Mouse (Mus musculus): ENCODE results near the gene Lpar1. TPM values are rescaled to one million over a fixed set of nuclear protein-coding genes. Genes with fewer than 3 reads are reported as not detected.
"Not testable (repeated sequence)": the region's sequence is repeated elsewhere in the genome, so short reads cannot be mapped to it uniquely, and the experiment has no call there.

The Lpar1 gene
- polyA plus RNA-seq, 1 experiment from 2014 or later = 13.9 TPM

GRCm38 (mm10) chr4:58545888-58546432 is 7.7 kb downstream of the Lpar1 start:
- Histone ChIP-seq H3K36me3 (ENCODE audit: control insufficient read depth, insufficient read depth, low read length) (no peaks in the 10 kb centered on the region), H3K9ac (ENCODE audit: low read length) (no peak overlapping the region), H3K27ac (replicated peaks in 1 of 2; ENCODE audit: control insufficient read depth in 1 of 2, insufficient read depth in 1 of 2, low read depth in 2 of 2, low read length in 2 of 2) (peak overlapping the region in 1 of 2 experiments; percentile 57; a peak in 2 of 4 replicates), H3K4me2 (ENCODE audit: low read length) (no peak overlapping the region), H3K27me3 (ENCODE audit: control insufficient read depth, insufficient read depth, low read length) (no peaks in the 10 kb centered on the region), H3K4me3 (ENCODE audit: control insufficient read depth in 1 of 2, insufficient read depth in 1 of 2, low read depth in 1 of 2, low read length in 2 of 2) (no peak overlapping the region), H3K4me1 (ENCODE audit: control insufficient read depth in 2 of 2, insufficient read depth in 2 of 2, low read length in 2 of 2) (peaks cover 16 to 24% of the 10 kb centered on the region in 2 experiments), H3K9me3 (ENCODE audit: control insufficient read depth, low read length) (no peaks in the 10 kb centered on the region)
- 15% methylated on average over 9 of the region's 9 CpGs for WGBS
- ATAC-seq (ENCODE audit: insufficient number of reproducible peaks, insufficient read depth, low FRiP score, low read depth) = no peak

DNA sequence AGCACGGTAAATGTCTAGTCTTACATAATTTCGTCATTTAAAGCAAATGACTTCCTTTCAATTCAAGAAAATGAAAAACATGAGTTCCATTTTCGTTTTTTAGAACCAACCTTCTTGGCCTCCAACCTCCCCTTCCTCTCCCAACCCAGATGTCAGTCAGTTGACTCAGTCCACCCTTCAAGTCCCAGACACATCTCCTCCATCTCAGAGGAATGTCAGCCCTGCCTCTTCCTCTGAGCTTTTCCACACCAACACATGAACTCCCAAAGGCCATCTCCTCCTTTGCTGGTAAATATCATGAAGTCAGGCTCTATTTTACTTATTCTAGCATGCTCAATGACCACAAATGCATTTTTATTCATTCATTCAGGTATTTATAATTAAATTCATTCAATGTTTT is 10.5 kb downstream of the Lpar1 start:
- Histone ChIP-seq H3K27me3 (ENCODE audit: control insufficient read depth, insufficient read depth, low read length) (no peaks in the 10 kb centered on the region), H3K4me3 (ENCODE audit: control insufficient read depth in 1 of 2, insufficient read depth in 1 of 2, low read depth in 1 of 2, low read length in 2 of 2) (no peak overlapping the region), H3K36me3 (ENCODE audit: control insufficient read depth, insufficient read depth, low read length) (no peaks in the 10 kb centered on the region), H3K9ac (ENCODE audit: low read length) (no peak overlapping the region), H3K9me3 (ENCODE audit: control insufficient read depth, low read length) (no peaks in the 10 kb centered on the region), H3K4me1 (ENCODE audit: control insufficient read depth in 2 of 2, insufficient read depth in 2 of 2, low read length in 2 of 2) (peaks cover 16 to 24% of the 10 kb centered on the region in 2 experiments), H3K4me2 (ENCODE audit: low read length) (no peak overlapping the region), H3K27ac (replicated peaks in 1 of 2; ENCODE audit: control insufficient read depth in 1 of 2, insufficient read depth in 1 of 2, low read depth in 2 of 2, low read length in 2 of 2) (no peak overlapping the region)
- 91% methylated on average over 3 of the region's 3 CpGs for WGBS
- ATAC-seq (ENCODE audit: insufficient number of reproducible peaks, insufficient read depth, low FRiP score, low read depth) = no peak

DNA sequence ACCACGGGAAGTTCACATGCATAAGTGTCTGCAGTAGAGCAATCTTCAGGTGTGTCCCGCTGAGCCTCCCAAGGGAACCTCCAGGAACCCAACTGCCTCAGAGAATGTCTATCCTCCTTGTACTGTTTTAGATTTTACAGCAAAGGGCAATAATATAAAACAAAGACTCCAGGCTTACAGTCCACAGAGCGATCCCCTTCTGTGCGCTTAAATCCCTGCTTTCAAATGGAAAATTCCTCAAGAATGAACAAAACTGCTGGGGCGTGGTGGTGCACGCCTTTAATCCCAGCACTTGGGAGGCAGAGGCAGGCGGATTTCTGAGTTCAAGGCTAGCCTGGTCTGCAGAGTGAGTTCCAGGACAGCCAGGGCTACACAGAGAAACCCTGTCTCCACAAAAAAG is 11.0 kb downstream of the Lpar1 start:
- H3K27ac ChIP-seq (replicated peaks in 1 of 2; ENCODE audit: control insufficient read depth in 1 of 2, insufficient read depth in 1 of 2, low read depth in 2 of 2, low read length in 2 of 2); H3K9ac ChIP-seq (ENCODE audit: low read length); H3K36me3 ChIP-seq (ENCODE audit: control insufficient read depth, insufficient read depth, low read length); H3K9me3 ChIP-seq (ENCODE audit: control insufficient read depth, low read length); H3K4me3 ChIP-seq (ENCODE audit: control insufficient read depth in 1 of 2, insufficient read depth in 1 of 2, low read depth in 1 of 2, low read length in 2 of 2); H3K4me2 ChIP-seq (ENCODE audit: low read length); H3K27me3 ChIP-seq (ENCODE audit: control insufficient read depth, insufficient read depth, low read length); ATAC-seq (ENCODE audit: insufficient number of reproducible peaks, insufficient read depth, low FRiP score, low read depth): not testable (repeated sequence)
- 90% methylated on average over 7 of the region's 7 CpGs for WGBS
- peaks cover 13 to 23% of the 10 kb centered on the region in 2 experiments for H3K4me1 ChIP-seq (ENCODE audit: control insufficient read depth in 2 of 2, insufficient read depth in 2 of 2, low read length in 2 of 2)

GRCm38 (mm10) chr4:58540841-58541240 is 12.9 kb downstream of the Lpar1 start:
- no peak overlapping the region for H3K4me2 ChIP-seq (ENCODE audit: low read length)
- ATAC-seq (ENCODE audit: insufficient number of reproducible peaks, insufficient read depth, low FRiP score, low read depth) = no peak
- 91% methylated on average over 3 of the region's 3 CpGs for WGBS
- H3K4me3 ChIP-seq (ENCODE audit: control insufficient read depth in 1 of 2, insufficient read depth in 1 of 2, low read depth in 1 of 2, low read length in 2 of 2) = no peak overlapping the region
- H3K36me3 ChIP-seq (ENCODE audit: control insufficient read depth, insufficient read depth, low read length) = no peaks in the 10 kb centered on the region
- H3K9ac ChIP-seq (ENCODE audit: low read length) = no peak overlapping the region
- H3K27ac ChIP-seq (replicated peaks in 1 of 2; ENCODE audit: control insufficient read depth in 1 of 2, insufficient read depth in 1 of 2, low read depth in 2 of 2, low read length in 2 of 2) = no peak overlapping the region
- H3K4me1 ChIP-seq (ENCODE audit: control insufficient read depth in 2 of 2, insufficient read depth in 2 of 2, low read length in 2 of 2) = peaks cover 3 to 6% of the 10 kb centered on the region in 2 experiments
- no peaks in the 10 kb centered on the region for H3K27me3 ChIP-seq (ENCODE audit: control insufficient read depth, insufficient read depth, low read length)
- no peaks in the 10 kb centered on the region for H3K9me3 ChIP-seq (ENCODE audit: control insufficient read depth, low read length)

DNA sequence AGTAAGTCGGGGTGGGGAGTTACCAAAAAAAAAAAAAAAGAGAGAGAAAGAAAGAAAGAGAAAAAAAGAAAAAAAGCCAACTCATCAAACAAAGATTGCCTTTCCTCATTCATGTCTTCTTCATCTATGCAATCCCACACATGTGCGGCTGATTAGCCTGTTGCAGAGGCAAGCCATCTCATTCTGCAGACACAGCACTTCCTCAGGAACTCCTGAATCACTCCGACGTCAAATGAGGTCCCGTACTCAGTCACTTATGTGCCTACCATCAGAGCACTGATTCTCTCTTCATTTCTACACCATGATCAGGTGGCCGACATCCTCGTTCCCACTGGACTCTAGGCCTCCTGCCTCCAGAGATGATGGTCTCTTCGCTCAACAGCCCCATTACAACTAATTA is 13.3 kb downstream of the Lpar1 start:
- Histone ChIP-seq H3K4me3 (ENCODE audit: control insufficient read depth in 1 of 2, insufficient read depth in 1 of 2, low read depth in 1 of 2, low read length in 2 of 2) (no peak overlapping the region), H3K4me2 (ENCODE audit: low read length) (no peak overlapping the region), H3K27me3 (ENCODE audit: control insufficient read depth, insufficient read depth, low read length) (no peaks in the 10 kb centered on the region), H3K9me3 (ENCODE audit: control insufficient read depth, low read length) (no peaks in the 10 kb centered on the region), H3K9ac (ENCODE audit: low read length) (no peak overlapping the region), H3K36me3 (ENCODE audit: control insufficient read depth, insufficient read depth, low read length) (no peaks in the 10 kb centered on the region), H3K27ac (replicated peaks in 1 of 2; ENCODE audit: control insufficient read depth in 1 of 2, insufficient read depth in 1 of 2, low read depth in 2 of 2, low read length in 2 of 2) (no peak overlapping the region), H3K4me1 (ENCODE audit: control insufficient read depth in 2 of 2, insufficient read depth in 2 of 2, low read length in 2 of 2) (peaks cover under 1 to 2% of the 10 kb centered on the region in 2 experiments; a peak in 3 of 4 replicates)
- ATAC-seq (ENCODE audit: insufficient number of reproducible peaks, insufficient read depth, low FRiP score, low read depth) = no peak
- 80% methylated on average over 8 of the region's 8 CpGs for WGBS

- no peak for ATAC-seq (ENCODE audit: insufficient number of reproducible peaks, insufficient read depth, low FRiP score, low read depth)
- Histone ChIP-seq H3K9ac (ENCODE audit: low read length) (no peak overlapping the region), H3K4me2 (ENCODE audit: low read length) (no peak overlapping the region), H3K4me3 (ENCODE audit: control insufficient read depth in 1 of 2, insufficient read depth in 1 of 2, low read depth in 1 of 2, low read length in 2 of 2) (no peak overlapping the region), H3K4me1 (ENCODE audit: control insufficient read depth in 2 of 2, insufficient read depth in 2 of 2, low read length in 2 of 2) (peaks cover 11 to 16% of the 10 kb centered on the region in 2 experiments), H3K27ac (replicated peaks in 1 of 2; ENCODE audit: control insufficient read depth in 1 of 2, insufficient read depth in 1 of 2, low read depth in 2 of 2, low read length in 2 of 2) (no peak overlapping the region), H3K27me3 (ENCODE audit: control insufficient read depth, insufficient read depth, low read length) (no peaks in the 10 kb centered on the region), H3K9me3 (ENCODE audit: control insufficient read depth, low read length) (no peaks in the 10 kb centered on the region), H3K36me3 (ENCODE audit: control insufficient read depth, insufficient read depth, low read length) (no peaks in the 10 kb centered on the region)
- WGBS = 93% methylated on average over 3 of the region's 3 CpGs
Measured at GRCm38 (mm10) chr4:58538696-58539095, 15.0 kb downstream of the Lpar1 start.

DNA sequence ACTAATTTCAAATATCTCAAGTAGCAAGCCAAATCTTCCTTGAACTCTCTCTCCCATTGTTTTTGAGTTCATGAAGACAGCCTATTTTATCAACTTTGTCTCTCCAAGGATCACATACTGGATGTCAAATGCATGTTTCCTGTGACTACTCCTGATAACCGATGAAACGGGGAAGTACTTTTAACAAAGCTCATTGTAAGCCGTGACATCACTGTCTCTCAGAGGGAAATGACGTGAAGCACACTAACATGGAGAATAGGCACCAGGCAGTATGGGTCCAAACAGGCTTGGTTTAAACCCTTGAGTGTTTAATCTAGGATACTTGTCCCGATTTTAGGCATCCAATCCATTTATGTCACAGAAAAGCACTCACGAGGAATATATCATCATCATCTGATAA is 17.9 kb downstream of the Lpar1 start:
- H3K9ac ChIP-seq (ENCODE audit: low read length) = no peak overlapping the region
- H3K4me1 ChIP-seq (ENCODE audit: control insufficient read depth in 2 of 2, insufficient read depth in 2 of 2, low read length in 2 of 2) = peaks cover 11 to 16% of the 10 kb centered on the region in 2 experiments
- H3K9me3 ChIP-seq (ENCODE audit: control insufficient read depth, low read length) = no peaks in the 10 kb centered on the region
- 78% methylated on average over 6 of the region's 6 CpGs for WGBS
- no peak for ATAC-seq (ENCODE audit: insufficient number of reproducible peaks, insufficient read depth, low FRiP score, low read depth)
- H3K36me3 ChIP-seq (ENCODE audit: control insufficient read depth, insufficient read depth, low read length) = no peaks in the 10 kb centered on the region
- H3K4me3 ChIP-seq (ENCODE audit: control insufficient read depth in 1 of 2, insufficient read depth in 1 of 2, low read depth in 1 of 2, low read length in 2 of 2) = no peak overlapping the region
- H3K4me2 ChIP-seq (ENCODE audit: low read length) = no peak overlapping the region
- no peaks in the 10 kb centered on the region for H3K27me3 ChIP-seq (ENCODE audit: control insufficient read depth, insufficient read depth, low read length)
- H3K27ac ChIP-seq (replicated peaks in 1 of 2; ENCODE audit: control insufficient read depth in 1 of 2, insufficient read depth in 1 of 2, low read depth in 2 of 2, low read length in 2 of 2) = no peak overlapping the region

GRCm38 (mm10) chr4:58534726-58535350 is 18.9 kb downstream of the Lpar1 start:
- Histone ChIP-seq H3K36me3 (ENCODE audit: control insufficient read depth, insufficient read depth, low read length) (no peaks in the 10 kb centered on the region), H3K9me3 (ENCODE audit: control insufficient read depth, low read length) (no peaks in the 10 kb centered on the region), H3K27ac (replicated peaks in 1 of 2; ENCODE audit: control insufficient read depth in 1 of 2, insufficient read depth in 1 of 2, low read depth in 2 of 2, low read length in 2 of 2) (no peak overlapping the region), H3K9ac (ENCODE audit: low read length) (no peak overlapping the region), H3K27me3 (ENCODE audit: control insufficient read depth, insufficient read depth, low read length) (no peaks in the 10 kb centered on the region), H3K4me2 (ENCODE audit: low read length) (peak overlapping the region; percentile 37), H3K4me3 (ENCODE audit: control insufficient read depth in 1 of 2, insufficient read depth in 1 of 2, low read depth in 1 of 2, low read length in 2 of 2) (no peak overlapping the region), H3K4me1 (ENCODE audit: control insufficient read depth in 2 of 2, insufficient read depth in 2 of 2, low read length in 2 of 2) (peaks cover 11 to 16% of the 10 kb centered on the region in 2 experiments)
- ATAC-seq (ENCODE audit: insufficient number of reproducible peaks, insufficient read depth, low FRiP score, low read depth) = no peak
- WGBS = 32% methylated on average over 15 of the region's 15 CpGs
